Mouse (Mus musculus) mouse trophoblast stem cell (cell line): ENCODE results near the gene Enthd1.

ENCODE experiments used
- in situ Hi-C, 2 experiments: fragments of 300-500 bp; cut with MseI, MboI; formaldehyde crosslinking; loops; 2 replicates in 1 of 2; 3 replicates in 1 of 2; pipeline ENCODE4 v1.15.1; 2025

Enthd1 gene

GRCm38 (mm10) chr15:80407873-80408272 lies 157.1 kb downstream of the Enthd1 start:
- in situ Hi-C loops: no loop called here
